Mouse (Mus musculus) stomach, embryonic 15.5 days (tissue): Measurements from ENCODE around the gene Mst1r. TPM values are rescaled to one million over a fixed set of nuclear protein-coding genes. Genes with fewer than 3 reads are reported as not detected.

ENCODE experiments used
- ATAC-seq: fragments of 200-750 bp; cut with Nextera tagmentation; 2 replicates; pipeline ENCODE4 v1.8.0; 2017; ENCODE audit warnings: low read depth, moderate number of reproducible peaks, moderate TSS enrichment; ENCODE audit not compliant: insufficient read depth, low FRiP score
- H3K27ac ChIP-seq: fragments of 300-500 bp; sonication (generic); 2 replicates; pipeline ENCODE4 v1.5.1; 2015; ENCODE audit warnings: mild to moderate bottlenecking, inconsistent platforms
- H3K27me3 ChIP-seq: fragments of 300-500 bp; sonication (generic); replicated peaks from 2 replicates; pipeline ENCODE4 v1.6.1; 2015; ENCODE audit warnings: inconsistent platforms
- H3K36me3 ChIP-seq: fragments of 300-500 bp; sonication (generic); 2 replicates; pipeline ENCODE4 v1.6.1; 2015; ENCODE audit warnings: inconsistent platforms
- H3K4me1 ChIP-seq: fragments of 300-500 bp; sonication (generic); 2 replicates; pipeline ENCODE4 v1.6.1; 2015; ENCODE audit warnings: inconsistent platforms
- H3K4me2 ChIP-seq: fragments of 300-500 bp; sonication (generic); 2 replicates; pipeline ENCODE4 v1.6.1; 2015; ENCODE audit warnings: mild to moderate bottlenecking, inconsistent platforms
- H3K4me3 ChIP-seq: fragments of 300-500 bp; sonication (generic); replicated peaks from 2 replicates; pipeline ENCODE4 v1.5.1; 2015; ENCODE audit warnings: inconsistent platforms
- H3K9ac ChIP-seq: fragments of 300-500 bp; sonication (generic); 2 replicates; pipeline ENCODE4 v1.6.1; 2015; ENCODE audit warnings: inconsistent platforms
- H3K9me3 ChIP-seq: fragments of 300-500 bp; sonication (generic); 2 replicates; pipeline ENCODE4 v1.6.1; 2016; ENCODE audit warnings: inconsistent platforms
- WGBS: fragments of 180-500 bp; shearing (Covaris S2); methylation state at CpG from one replicate; pipeline ENCODE4 v1.1.7; 2015; 5-methylcytosine and 5-hydroxymethylcytosine counted together
- polyA plus RNA-seq: library from polyadenylated mRNA; unstranded; fragments of >200 nt; fragmentation: Nextera tagmentation; extraction: Ambion mirVana; gene quantifications from 2 replicates; pipeline ENCODE4 v1.2.1, GENCODE M21; 2015

Gene Mst1r
- polyA plus RNA-seq, 1 experiment from 2014 or later: 10.8 TPM

DNA sequence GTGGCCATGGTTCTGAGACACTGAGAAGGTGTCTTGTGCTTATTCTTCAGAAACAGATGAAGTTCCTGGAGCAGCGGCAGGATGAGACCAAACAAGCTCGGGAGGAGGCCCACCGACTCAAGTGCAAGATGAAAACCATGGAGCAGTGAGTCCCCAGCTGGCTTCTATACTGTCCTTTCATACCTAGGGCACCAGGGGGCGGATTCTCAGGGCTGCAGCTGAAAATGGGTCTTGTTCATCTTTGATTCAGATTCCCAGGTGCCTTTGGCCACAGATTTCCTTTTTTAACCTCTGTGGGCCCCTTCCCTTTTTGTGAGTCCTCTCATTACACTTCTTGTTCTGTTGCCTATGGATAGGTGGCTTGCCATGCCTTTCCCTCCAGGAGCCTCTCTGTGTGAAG lies 54.3 kb downstream of the Mst1r start:
- Histone ChIP-seq H3K9me3 (no peaks in the 10 kb centered on the region), H3K4me2 (no peak overlapping the region), H3K4me1 (no peaks in the 10 kb centered on the region), H3K4me3 (no peak overlapping the region), H3K9ac (no peak overlapping the region), H3K27me3 (no peaks in the 10 kb centered on the region), H3K36me3 (peaks cover 18% of the 10 kb centered on the region; the same call in 1 of the 2 replicates), H3K27ac (no peak overlapping the region)
- 76% methylated on average over 4 of the region's 4 CpGs for WGBS
- no peak for ATAC-seq

DNA sequence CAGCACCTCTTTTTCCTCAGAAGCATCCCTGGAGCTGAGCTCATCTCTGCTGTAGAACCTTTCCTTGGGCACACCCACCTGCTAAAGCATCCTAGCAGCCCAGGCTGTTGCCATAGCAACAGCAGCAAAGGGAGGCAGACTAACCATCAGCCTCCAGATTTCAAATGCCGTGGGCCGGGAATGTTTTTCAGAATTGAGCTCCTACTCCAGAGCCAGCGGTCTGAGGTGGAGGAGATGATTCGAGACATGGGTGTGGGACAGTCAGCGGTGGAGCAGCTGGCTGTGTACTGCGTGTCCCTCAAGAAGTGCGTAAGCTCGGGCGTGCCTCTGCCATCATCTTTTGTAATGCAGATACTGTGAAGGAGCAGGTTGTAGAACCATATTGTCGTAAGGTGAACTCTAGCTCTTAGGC lies 54.7 kb downstream of the Mst1r start:
- no peak for ATAC-seq
- WGBS: 86% methylated on average over 10 of the region's 10 CpGs
- no peaks in the 10 kb centered on the region for H3K9me3 ChIP-seq
- peaks cover 15% of the 10 kb centered on the region; the same call in 1 of the 2 replicates for H3K36me3 ChIP-seq
- no peak overlapping the region for H3K4me3 ChIP-seq
- H3K4me2 ChIP-seq: no peak overlapping the region
- H3K27ac ChIP-seq: no peak overlapping the region
- no peak overlapping the region for H3K9ac ChIP-seq
- H3K27me3 ChIP-seq: no peaks in the 10 kb centered on the region
- H3K4me1 ChIP-seq: no peaks in the 10 kb centered on the region

DNA sequence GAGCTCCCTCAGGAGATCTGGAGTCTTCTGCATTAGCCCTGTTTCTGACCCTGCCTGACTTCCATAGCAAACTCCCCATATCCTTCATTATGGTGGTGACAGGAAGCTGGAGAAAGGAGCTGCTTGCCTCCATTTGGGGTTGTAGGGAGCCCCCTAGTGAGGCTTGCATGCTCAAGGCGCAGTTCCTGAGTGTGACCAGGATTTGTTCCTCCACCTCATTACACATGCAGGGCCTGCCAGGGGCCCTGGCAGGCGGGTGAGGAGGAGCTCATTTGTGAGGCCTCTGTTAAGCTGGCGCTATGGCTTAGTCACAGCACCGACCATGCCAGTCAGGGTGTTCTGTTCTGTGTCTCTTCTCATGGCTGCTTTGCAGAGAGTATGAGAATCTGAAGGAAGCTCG lies 55.2 kb downstream of the Mst1r start:
- WGBS: 55% methylated on average over 5 of the region's 5 CpGs
- no peak overlapping the region; the same call in 1 of the 2 replicates for H3K27ac ChIP-seq

DNA sequence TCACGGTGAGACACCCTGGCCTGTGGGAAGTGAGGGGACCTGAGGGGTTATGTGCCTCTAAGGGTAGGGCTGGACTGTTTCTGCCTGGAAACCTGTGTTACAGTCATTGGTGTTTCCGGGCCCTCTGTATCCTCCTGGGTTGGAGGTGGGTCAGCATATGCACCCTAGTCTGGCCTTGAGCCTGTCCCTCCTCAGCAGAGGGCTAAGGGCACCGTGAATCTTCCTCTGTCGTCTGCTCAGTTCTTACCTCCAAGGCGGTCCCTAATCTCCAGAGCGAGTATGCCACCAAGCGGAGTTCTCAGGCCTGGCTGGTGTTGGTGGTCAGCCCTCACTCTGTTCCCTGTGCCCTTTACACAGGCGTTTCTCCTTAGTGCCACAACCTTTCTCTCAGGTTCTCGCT lies 56.2 kb downstream of the Mst1r start:
- Histone ChIP-seq H3K36me3 (peaks cover 15% of the 10 kb centered on the region; the same call in 1 of the 2 replicates), H3K9ac (no peak overlapping the region), H3K27me3 (no peaks in the 10 kb centered on the region), H3K9me3 (no peaks in the 10 kb centered on the region), H3K4me1 (no peaks in the 10 kb centered on the region), H3K27ac (no peak overlapping the region), H3K4me3 (no peak overlapping the region), H3K4me2 (no peak overlapping the region)
- WGBS: 96% methylated on average over 9 of the region's 9 CpGs
- no peak for ATAC-seq

More for the DNA sequence above, 55.2 kb downstream of the Mst1r start:
- no peaks in the 10 kb centered on the region for H3K27me3 ChIP-seq
- no peaks in the 10 kb centered on the region for H3K9me3 ChIP-seq
- no peak overlapping the region for H3K4me2 ChIP-seq
- H3K36me3 ChIP-seq: peaks cover 15% of the 10 kb centered on the region; the same call in 1 of the 2 replicates
- H3K4me1 ChIP-seq: no peaks in the 10 kb centered on the region
- no peak overlapping the region for H3K9ac ChIP-seq
- no peak for ATAC-seq
- no peak overlapping the region for H3K4me3 ChIP-seq

DNA sequence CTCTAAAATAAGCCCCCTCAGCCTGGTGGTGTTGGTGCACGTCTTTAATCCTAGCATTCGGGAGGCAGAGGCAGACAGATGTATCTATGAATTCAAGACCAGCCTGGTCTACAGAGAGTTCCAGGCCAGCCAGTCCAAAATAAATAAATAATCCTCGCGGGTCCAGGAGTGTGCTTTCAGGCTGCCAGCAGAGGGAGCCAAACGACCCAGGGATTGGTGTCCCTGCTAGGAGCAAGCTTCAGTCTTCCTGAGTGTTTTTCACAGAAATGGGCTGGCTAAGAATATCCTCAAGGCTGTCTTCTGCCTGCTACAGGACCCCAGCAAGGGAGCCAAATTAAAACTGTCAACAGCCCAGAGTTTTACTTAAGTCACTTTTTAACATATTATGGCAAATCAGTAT lies 57.0 kb downstream of the Mst1r start:
- Histone ChIP-seq H3K36me3 (peaks cover 15% of the 10 kb centered on the region; the same call in 1 of the 2 replicates), H3K4me1 (no peaks in the 10 kb centered on the region), H3K27ac (no peak overlapping the region), H3K4me2 (no peak overlapping the region), H3K9me3 (no peaks in the 10 kb centered on the region), H3K27me3 (no peaks in the 10 kb centered on the region), H3K9ac (no peak overlapping the region), H3K4me3 (no peak overlapping the region)
- peak; percentile 71; the same call in 1 of the 2 replicates for ATAC-seq
- WGBS: 17% methylated on average over 5 of the region's 5 CpGs

DNA sequence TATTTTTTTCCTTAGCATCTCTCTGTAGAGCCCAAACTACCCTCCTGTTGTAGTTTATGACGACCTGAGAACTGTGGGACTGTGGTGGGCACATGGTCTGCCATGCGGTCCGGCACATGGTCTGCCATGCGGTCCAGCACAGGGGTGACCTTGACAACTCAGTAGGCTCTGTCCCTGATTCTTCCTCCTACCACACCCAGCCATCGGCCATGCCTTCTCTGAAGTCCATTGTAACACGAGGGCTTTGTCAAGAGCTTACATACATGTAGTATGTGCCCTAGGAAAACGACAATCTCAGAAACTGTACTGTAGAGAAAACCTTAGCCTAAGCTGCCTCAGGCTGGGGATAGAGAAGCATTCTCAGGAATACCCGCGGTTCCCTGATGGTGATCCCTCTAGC lies 58.0 kb downstream of the Mst1r start:
- no peaks in the 10 kb centered on the region for H3K4me1 ChIP-seq
- no peak for ATAC-seq
- peaks cover 5% of the 10 kb centered on the region; the same call in 1 of the 2 replicates for H3K36me3 ChIP-seq
- no peak overlapping the region for H3K4me3 ChIP-seq
- H3K27me3 ChIP-seq: no peaks in the 10 kb centered on the region
- 89% methylated on average over 9 of the region's 9 CpGs for WGBS
- no peak overlapping the region for H3K27ac ChIP-seq
- H3K4me2 ChIP-seq: no peak overlapping the region
- no peak overlapping the region for H3K9ac ChIP-seq
- H3K9me3 ChIP-seq: no peaks in the 10 kb centered on the region

DNA sequence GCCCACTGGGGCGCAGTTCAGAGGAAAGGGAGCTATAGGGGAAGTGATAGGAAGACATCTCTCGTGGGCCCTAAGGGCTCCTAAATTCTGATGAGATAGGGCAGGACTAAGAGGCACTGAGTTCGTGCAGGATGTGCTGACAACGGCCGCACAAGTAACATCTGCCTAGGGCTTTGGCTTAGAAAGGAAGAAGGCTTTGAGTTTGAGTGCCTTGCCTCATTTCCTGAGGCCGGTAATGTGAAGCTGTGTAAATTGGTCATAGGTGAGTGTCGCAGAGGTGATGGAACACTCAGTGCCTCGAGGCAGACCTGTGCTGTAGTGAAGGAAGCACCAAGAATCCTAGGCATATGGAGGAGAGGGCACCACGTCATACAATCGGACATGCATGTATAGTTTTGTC lies 60.0 kb downstream of the Mst1r start:
- Histone ChIP-seq H3K27ac (no peak overlapping the region), H3K4me2 (no peak overlapping the region), H3K4me1 (no peaks in the 10 kb centered on the region), H3K9me3 (no peaks in the 10 kb centered on the region), H3K36me3 (peaks cover 12% of the 10 kb centered on the region; the same call in 1 of the 2 replicates), H3K27me3 (no peaks in the 10 kb centered on the region), H3K9ac (no peak overlapping the region), H3K4me3 (no peak overlapping the region)
- 81% methylated on average over 10 of the region's 10 CpGs for WGBS
- ATAC-seq: no peak

DNA sequence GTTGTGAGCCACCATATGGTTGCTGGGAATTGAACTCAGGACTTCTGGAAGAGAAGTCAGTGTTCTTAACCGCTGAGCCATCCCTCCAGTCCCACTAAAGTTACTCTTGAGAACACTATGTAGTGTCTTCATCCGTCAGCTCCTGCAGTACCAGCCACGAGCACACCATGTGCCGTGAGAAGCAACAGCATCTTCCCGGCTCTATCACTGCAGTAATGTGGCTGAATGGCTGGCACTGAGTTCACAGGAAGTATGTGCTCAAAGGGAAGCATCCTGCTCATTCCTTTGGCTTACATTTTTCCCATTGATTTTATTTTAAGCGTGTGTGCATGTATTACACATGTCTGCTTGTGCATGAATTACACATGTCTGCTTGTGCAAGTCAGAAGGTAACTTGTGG lies 60.8 kb downstream of the Mst1r start:
- no peak for ATAC-seq
- H3K4me3 ChIP-seq: no peak overlapping the region
- 80% methylated on average over 6 of the region's 6 CpGs for WGBS
- H3K9me3 ChIP-seq: no peaks in the 10 kb centered on the region
- no peak overlapping the region for H3K27ac ChIP-seq
- no peak overlapping the region for H3K9ac ChIP-seq
- no peak overlapping the region for H3K4me2 ChIP-seq
- no peaks in the 10 kb centered on the region for H3K4me1 ChIP-seq
- peaks cover 12% of the 10 kb centered on the region; the same call in 1 of the 2 replicates for H3K36me3 ChIP-seq
- H3K27me3 ChIP-seq: no peaks in the 10 kb centered on the region

DNA sequence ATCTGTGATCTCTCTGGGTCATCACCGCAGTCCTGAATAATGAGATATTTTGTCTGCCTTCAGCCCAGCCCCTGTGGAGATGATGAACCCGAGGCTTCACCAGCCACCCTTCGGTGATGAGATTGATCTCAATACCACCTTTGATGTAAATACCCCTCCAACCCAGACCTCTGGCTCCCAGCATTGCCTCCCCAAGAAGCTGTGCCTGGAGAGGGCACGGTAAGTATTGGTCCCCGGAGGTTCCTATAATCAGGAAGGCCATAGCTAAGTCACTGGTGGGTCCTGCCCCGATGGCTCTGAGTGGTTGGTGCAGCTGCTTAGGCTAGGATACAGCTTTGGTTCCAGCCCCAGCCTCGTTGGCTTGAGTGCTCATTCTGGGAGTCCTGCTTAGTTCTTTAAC lies 61.9 kb downstream of the Mst1r start:
- 85% methylated on average over 7 of the region's 7 CpGs for WGBS
- Histone ChIP-seq H3K9ac (no peak overlapping the region), H3K4me2 (no peak overlapping the region), H3K27ac (no peak overlapping the region), H3K4me3 (no peak overlapping the region), H3K4me1 (no peaks in the 10 kb centered on the region), H3K36me3 (peaks cover 12% of the 10 kb centered on the region; the same call in 1 of the 2 replicates), H3K27me3 (no peaks in the 10 kb centered on the region), H3K9me3 (no peaks in the 10 kb centered on the region)
- no peak for ATAC-seq

Other genes with a start within 250 kb of the Mst1r start
- gene Slc38a3, start 237.3 kb upstream of the Mst1r start, polyA plus RNA-seq: 19.5 and 28.6 TPM in 2 replicates
- gene Gnat1, start 227.2 kb upstream of the Mst1r start, polyA plus RNA-seq: 1.1 and 1.9 TPM in 2 replicates
- 19.7 and 21.3 TPM in 2 replicates for gene Sema3f, start 196.4 kb upstream of the Mst1r start, polyA plus RNA-seq
- 182 and 185 TPM in 2 replicates for gene Rbm5, start 135.9 kb upstream of the Mst1r start, polyA plus RNA-seq
- 67.4 and 76.2 TPM in 2 replicates for gene Rbm6, start 33.6 kb upstream of the Mst1r start, polyA plus RNA-seq
- 19.4 and 21.0 TPM in 2 replicates for gene Mon1a, start 18.7 kb upstream of the Mst1r start, polyA plus RNA-seq
- not detected in 2 replicates for gene Actl11, start 21.6 kb downstream of the Mst1r start, polyA plus RNA-seq
- gene Camkv, start 28.8 kb downstream of the Mst1r start, polyA plus RNA-seq: 3.0 and 3.1 TPM in 2 replicates
- 17.2 and 18.3 TPM in 2 replicates for gene Traip, start 43.3 kb downstream of the Mst1r start, polyA plus RNA-seq
- 37.0 and 40.2 TPM in 2 replicates for gene Uba7, start 68.6 kb downstream of the Mst1r start, polyA plus RNA-seq
- gene Gm20661, start 76.2 kb downstream of the Mst1r start, polyA plus RNA-seq: 6.1 and 6.9 TPM in 2 replicates
- gene Inka1, start 79.0 kb downstream of the Mst1r start, polyA plus RNA-seq: 47.6 and 54.7 TPM in 2 replicates
- 10.9 and 13.7 TPM in 2 replicates for gene Cdhr4, start 85.6 kb downstream of the Mst1r start, polyA plus RNA-seq
- gene Gm20662, start 89.5 kb downstream of the Mst1r start, polyA plus RNA-seq: 0.46 and 1.1 TPM in 2 replicates
- gene Ip6k1, start 95.6 kb downstream of the Mst1r start, polyA plus RNA-seq: 46.7 and 48.4 TPM in 2 replicates
- 45.2 and 48.4 TPM in 2 replicates for gene Gmppb, start 142.4 kb downstream of the Mst1r start, polyA plus RNA-seq
- 3.5 and 3.6 TPM in 2 replicates for gene Amigo3, start 146.3 kb downstream of the Mst1r start, polyA plus RNA-seq
- 5.2 and 7.9 TPM in 2 replicates for gene Mst1, start 173.6 kb downstream of the Mst1r start, polyA plus RNA-seq
- 27.5 and 32.7 TPM in 2 replicates for gene Rnf123, start 176.5 kb downstream of the Mst1r start, polyA plus RNA-seq
- gene Apeh, start 187.7 kb downstream of the Mst1r start, polyA plus RNA-seq: 73.7 and 76.1 TPM in 2 replicates